11 mouse cellular contexts compared by ENCODE assay signal in the genomic region with DNA sequence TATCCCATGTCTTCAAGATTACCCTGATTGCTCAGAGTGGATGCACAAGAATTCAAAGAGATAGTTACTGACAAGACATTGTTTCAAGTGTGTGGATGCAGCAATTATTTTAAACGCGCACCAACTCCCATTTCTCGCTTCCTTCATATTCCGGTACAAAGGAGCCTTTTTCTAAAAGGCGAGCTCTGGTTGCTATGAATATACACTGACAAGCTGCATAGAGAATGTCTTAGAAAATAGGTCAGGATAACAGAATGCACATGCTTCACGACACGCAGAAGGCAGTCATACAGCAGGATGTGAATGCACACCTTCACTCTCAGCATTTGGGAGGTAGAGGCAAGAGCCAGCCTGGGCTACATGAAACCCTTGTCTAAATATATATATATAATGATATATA.
"Had no signal": no experiment of that assay in that cellular context is flagged by ENCODE, and none has a peak within 500 bp of the region (broad histone marks: within the 10 kb centered on the region; RNA-seq: fewer than 3 reads in every experiment).

No protein-coding gene starts in this region.

- DNase-seq: kidney, adult 2 months; kidney, postnatal 36 days; layer of hippocampus, postnatal 36 days; liver; lung, adult 18-20 months; lung, postnatal 10 days; lung, postnatal 36 days; spleen, adult 18-20 months; thymus, adult 2 months; thymus, postnatal 14 days; thymus, postnatal 4 days had no signal
